Mouse (Mus musculus) T-helper 2 cell (primary cell): ENCODE measurements around the gene Foxo3.

Experiments
- in situ Hi-C: fragments of 300-600 bp; cut with MboI, MseI; formaldehyde crosslinking; loops from one replicate; pipeline ENCODE4 v1.15.1; 2025; ENCODE audit warnings: high pct_unique_total_duplicates

Gene Foxo3

GRCm38 (mm10) chr10:42276507-42277345 lies at the start of gene Foxo3:
Foxo3 (minus strand) TSS chr10:42276755.
- in situ Hi-C loops: loop anchor here (5.0 kb wide), 1 partner anchor 464 kb away; no protein-coding TSS in a partner anchor

- in situ Hi-C loops: no loop called here
Observed at GRCm38 (mm10) chr10:42325305-42325704, 48.8 kb upstream of the Foxo3 start.

- in situ Hi-C loops: no loop called here
Observed at GRCm38 (mm10) chr10:42323978-42324377, 47.4 kb upstream of the Foxo3 start.

GRCm38 (mm10) chr10:42313222-42313786 lies 36.7 kb upstream of the Foxo3 start:
- in situ Hi-C loops: no loop called here

GRCm38 (mm10) chr10:42312557-42312956 lies 36.0 kb upstream of the Foxo3 start:
- in situ Hi-C loops: no loop called here

- in situ Hi-C loops: loop anchor here (10.0 kb wide), 1 partner anchor 296 kb away; no protein-coding TSS in a partner anchor
Observed at GRCm38 (mm10) chr10:42308687-42308987, 32.1 kb upstream of the Foxo3 start.

GRCm38 (mm10) chr10:42307980-42308686 lies 31.6 kb upstream of the Foxo3 start:
- in situ Hi-C loops: loop anchor here (10.0 kb wide), 1 partner anchor 297 kb away; no protein-coding TSS in a partner anchor

GRCm38 (mm10) chr10:42306422-42306821 lies 29.9 kb upstream of the Foxo3 start:
- in situ Hi-C loops: loop anchor here (10.0 kb wide), 1 partner anchor 298 kb away; no protein-coding TSS in a partner anchor

- in situ Hi-C loops: loop anchor here (5.0 to 10.0 kb wide), 2 partner anchors 51 to 304 kb away; no protein-coding TSS in a partner anchor
Observed at GRCm38 (mm10) chr10:42300805-42301204, 24.2 kb upstream of the Foxo3 start.

GRCm38 (mm10) chr10:42299967-42300366 lies 23.4 kb upstream of the Foxo3 start:
- in situ Hi-C loops: loop anchor here (5.0 to 10.0 kb wide), 4 partner anchors 52 to 608 kb away; no protein-coding TSS in a partner anchor

GRCm38 (mm10) chr10:42299426-42299825 lies 22.9 kb upstream of the Foxo3 start:
- in situ Hi-C loops: loop anchor here (5.0 to 10.0 kb wide), 2 partner anchors 465 to 607 kb away; no protein-coding TSS in a partner anchor

GRCm38 (mm10) chr10:42297954-42298353 lies 21.4 kb upstream of the Foxo3 start:
- in situ Hi-C loops: loop anchor here (5.0 to 10.0 kb wide), 2 partner anchors 463 to 606 kb away; no protein-coding TSS in a partner anchor

- in situ Hi-C loops: loop anchor here (5.0 to 10.0 kb wide), 2 partner anchors 462 to 605 kb away; no protein-coding TSS in a partner anchor
Observed at GRCm38 (mm10) chr10:42297109-42297508, 20.6 kb upstream of the Foxo3 start.

- in situ Hi-C loops: loop anchor here (5.0 to 10.0 kb wide), 2 partner anchors 462 to 604 kb away; no protein-coding TSS in a partner anchor
Observed at GRCm38 (mm10) chr10:42296559-42296958, 20.0 kb upstream of the Foxo3 start.

- in situ Hi-C loops: loop anchor here (5.0 to 10.0 kb wide), 2 partner anchors 460 to 603 kb away; no protein-coding TSS in a partner anchor
Observed at GRCm38 (mm10) chr10:42295028-42295427, 18.5 kb upstream of the Foxo3 start.

- in situ Hi-C loops: loop anchor here (5.0 to 10.0 kb wide), 3 partner anchors 262 to 460 kb away; no protein-coding TSS in a partner anchor
Observed at GRCm38 (mm10) chr10:42294392-42294791, 17.8 kb upstream of the Foxo3 start.

GRCm38 (mm10) chr10:42293877-42294276 lies 17.3 kb upstream of the Foxo3 start:
- in situ Hi-C loops: loop anchor here (5.0 to 10.0 kb wide), 3 partner anchors 262 to 459 kb away; no protein-coding TSS in a partner anchor

- in situ Hi-C loops: loop anchor here (5.0 to 10.0 kb wide), 3 partner anchors 259 to 457 kb away; no protein-coding TSS in a partner anchor
Observed at GRCm38 (mm10) chr10:42291360-42291759, 14.8 kb upstream of the Foxo3 start.

GRCm38 (mm10) chr10:42287666-42288065 lies 11.1 kb upstream of the Foxo3 start:
- in situ Hi-C loops: no loop called here

- in situ Hi-C loops: loop anchor here (5.0 kb wide), 1 partner anchor 466 kb away; no protein-coding TSS in a partner anchor
Observed at GRCm38 (mm10) chr10:42278307-42278850, 1.8 kb upstream of the Foxo3 start.
